Mouse (Mus musculus): ENCODE results near the gene Cltb. TPM values are rescaled to one million over a fixed set of nuclear protein-coding genes. Genes with fewer than 3 reads are reported as not detected.

Gene Cltb
- total RNA-seq, 2 experiments from 2014 or later = 69.3 to 72.2 TPM

DNA sequence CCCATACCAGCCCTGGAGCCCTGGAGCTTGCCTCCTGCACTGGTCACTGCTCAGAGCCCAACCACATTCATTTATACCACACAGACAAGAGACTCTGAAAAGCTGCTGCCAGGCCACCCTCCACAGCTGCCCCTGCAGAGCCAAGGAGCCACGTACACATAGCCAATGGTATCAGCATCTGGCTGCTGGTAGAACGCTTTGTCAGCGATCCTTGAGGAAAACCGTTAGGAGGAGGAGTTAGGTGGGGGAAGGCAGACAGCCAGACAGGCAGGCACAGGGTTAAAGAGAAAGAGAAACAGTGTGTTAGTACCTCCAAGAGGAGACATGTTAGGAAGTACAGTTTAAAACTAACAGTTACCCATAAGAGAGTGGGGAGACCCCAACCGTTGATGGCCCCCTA, 14.3 kb downstream of the Cltb start:
- DNase-seq (ENCODE audit: low spot score in 2 of 2) = no peak

DNA sequence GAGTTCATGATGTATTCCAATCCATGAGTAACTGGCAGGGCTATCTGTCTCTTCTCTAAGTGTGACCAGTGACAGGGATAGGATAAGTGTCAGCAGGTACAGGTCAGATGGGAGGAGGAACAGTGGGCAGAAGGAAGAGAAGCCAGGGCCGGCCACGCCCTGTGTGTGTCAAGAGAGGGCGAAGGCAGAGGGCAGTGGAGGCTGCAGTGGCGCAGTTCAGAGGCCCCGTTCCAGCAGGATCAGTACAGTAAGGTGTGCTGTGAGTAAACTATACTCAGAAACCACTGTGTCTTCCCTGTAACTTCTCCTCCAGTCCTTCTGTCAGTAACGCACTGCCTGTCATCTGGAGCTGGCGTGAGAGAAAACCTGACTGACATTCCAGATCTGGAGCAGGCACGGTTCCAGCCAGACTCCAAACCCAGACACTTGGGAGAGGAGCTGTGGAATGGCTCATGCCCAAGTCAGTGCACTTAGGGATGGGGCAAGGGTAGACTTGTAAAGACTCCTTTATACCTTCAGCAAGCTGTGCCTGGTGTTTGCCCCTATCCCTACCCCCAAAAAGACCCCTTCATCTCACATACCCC, 14.9 kb downstream of the Cltb start:
- DNase-seq (ENCODE audit: low spot score in 2 of 2) = no peak

DNA sequence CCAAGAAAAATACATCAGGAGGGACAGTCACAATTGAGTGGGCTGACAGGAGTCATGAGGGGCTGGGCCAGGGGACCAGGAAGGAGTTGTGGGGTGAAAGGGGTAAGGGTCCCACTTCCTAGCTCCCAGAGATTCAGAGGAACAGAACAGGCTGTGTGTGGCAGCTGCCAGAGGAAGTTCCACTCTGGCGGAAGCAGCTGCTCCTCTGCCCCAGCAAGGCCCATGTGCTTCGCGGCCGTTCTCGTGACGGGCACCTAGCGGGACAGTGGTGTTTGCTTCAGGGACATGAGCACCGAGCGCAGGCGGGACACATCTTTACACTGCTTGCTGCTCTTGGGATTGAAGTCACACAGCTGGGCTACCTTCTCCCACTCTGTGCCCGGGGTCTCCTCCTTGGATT, 17.5 kb downstream of the Cltb start:
- no peak for DNase-seq (ENCODE audit: low spot score in 2 of 2)

DNA sequence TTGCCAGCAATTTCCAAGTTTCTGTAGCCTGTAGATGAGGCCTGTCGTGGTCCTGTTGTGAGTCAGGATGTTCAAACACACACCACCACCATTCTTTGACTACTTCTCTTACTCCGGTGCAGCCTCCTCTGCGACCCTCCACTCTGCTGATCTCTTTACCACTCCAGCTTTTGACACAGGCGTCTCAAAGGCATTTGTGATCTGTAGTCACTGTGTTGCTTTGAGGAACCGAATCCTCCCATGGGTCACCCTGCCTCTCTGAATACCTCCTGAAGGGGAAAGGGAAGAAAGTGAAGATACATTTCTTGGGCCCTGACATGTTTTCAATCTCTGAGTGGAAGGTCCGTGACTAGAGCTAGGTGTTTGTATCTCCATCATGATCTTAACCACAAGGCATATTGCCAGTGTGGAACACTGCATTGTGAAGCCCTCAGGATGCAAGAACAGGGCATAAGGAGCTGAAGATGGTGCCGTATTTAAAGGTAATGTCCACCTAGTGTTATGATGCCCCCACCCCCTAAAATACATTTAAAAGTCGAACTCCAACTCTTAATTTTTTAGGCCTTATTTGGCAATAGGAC, 19.3 kb downstream of the Cltb start:
- DNase-seq (ENCODE audit: low spot score in 2 of 2) = no peak

DNA sequence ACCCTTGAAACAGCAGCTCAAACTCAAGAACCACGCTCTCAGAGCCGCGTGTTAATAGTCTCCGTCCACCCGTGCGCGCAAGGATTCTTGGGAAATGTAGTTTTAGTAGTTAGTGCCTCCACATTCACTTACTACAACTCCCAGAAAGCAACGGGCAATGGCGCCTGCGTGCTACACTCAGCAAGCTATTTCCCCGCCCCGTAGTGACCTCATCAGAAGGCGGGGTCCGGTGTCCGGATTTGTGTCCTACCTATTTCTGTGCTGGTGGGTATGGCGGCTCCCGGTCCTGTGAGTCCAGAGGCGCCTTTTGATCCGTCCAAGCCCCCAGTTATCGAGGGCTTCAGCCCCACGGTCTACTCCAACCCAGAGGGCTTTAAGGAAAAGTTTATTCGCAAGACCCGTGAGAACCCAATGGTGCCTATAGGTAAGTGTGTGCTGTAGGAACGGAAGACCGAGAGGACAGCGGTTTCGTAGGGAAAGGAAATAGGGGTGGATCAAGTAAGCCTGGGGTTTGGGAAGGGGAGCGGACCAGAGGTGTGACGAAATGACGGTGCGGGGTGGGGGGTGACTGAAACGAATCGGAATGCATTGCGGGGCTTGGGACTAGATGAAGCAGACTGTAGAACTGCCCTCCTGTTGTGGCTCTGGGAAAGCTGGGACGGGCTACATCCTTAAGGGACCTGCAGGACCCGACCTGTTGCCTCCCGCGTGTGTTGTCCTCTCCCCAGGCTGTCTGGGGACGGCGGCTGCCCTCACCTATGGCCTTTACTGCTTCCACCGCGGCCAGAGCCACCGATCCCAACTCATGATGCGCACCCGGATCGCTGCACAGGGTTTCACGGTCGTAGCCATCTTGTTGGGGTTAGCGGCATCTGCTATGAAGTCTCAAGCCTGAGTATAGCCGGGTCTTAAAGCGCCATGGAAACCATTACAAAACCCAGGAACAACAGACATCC, 20.9 kb downstream of the Cltb start, which contains the start of the genes Nop16 and Higd2a:
Gene Nop16, minus strand, starts transcription at position 95 of the 956 bp plus-strand sequence.
Gene Higd2a, plus strand, starts transcription at position 212 of the 956 bp plus-strand sequence.
- DNase-seq (ENCODE audit: low spot score in 2 of 2) = peak; percentile 76 to 94

DNA sequence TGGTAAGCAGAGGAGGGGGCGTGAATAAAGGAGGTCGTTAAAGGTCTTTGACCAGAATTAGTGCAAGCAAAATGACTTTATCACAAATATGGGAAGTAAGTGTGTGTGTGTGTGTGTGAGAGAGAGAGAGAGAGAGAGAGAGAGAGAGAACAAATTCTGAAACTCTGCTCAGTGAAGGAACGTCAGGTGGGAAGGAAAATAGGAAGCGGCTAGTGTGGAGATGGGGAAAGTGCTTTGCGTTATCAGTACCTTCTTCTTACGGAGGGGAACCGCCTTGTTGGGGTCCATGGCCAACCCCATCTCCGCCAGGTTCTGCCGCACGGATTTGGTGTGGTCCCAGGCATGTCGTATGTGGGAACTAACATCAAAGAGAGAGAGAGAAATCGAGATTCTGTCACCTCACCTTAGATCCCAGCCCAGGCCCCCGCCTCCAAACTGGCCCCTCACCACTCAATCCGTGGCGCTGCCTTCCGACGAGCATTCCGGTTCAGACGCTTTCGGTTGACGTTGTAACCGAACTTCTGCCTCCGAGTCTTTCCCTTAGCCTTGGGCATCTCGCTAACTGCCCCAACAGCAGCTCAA, 21.6 kb downstream of the Cltb start:
- DNase-seq (ENCODE audit: low spot score in 2 of 2) = no peak

DNA sequence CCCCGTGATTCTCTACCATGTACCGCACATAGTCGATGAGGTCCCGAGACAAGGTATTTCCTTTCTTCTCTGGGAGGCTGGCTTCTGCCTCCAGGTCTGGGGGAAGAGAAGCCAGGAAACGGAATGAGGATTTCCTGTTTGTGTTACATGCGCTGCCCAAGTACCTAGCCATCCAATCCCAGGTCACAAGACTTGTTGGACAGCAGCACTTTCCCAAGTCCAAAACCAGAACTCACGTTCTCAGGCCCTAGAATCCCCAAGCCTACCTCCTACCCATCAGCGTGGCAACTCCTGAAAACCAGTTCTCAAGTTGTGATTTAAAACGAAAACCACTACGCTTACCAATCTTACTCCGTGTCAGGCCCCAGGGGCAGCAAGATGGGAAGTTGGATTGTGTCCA, 25.3 kb downstream of the Cltb start:
- DNase-seq (ENCODE audit: low spot score in 2 of 2) = no peak

DNA sequence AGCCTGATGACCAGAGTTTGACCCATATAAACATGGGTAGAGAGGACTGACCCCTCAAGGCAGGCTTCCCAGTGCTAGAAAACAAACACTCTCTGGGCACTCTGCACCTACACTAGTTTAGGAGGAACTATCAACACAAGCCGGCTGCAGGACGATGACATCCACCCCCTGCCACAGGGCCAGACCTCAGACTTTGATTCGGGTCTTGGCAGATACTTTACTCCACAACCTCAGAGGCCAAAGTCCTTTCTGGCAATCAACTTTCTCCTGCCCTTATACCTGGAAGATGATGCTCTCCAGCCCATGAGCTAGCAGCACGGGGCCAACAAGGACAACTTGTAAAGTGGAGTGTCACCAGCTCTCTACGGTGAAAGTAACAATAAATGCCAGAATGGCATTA, 28.3 kb downstream of the Cltb start:
- DNase-seq (ENCODE audit: low spot score in 2 of 2) = no peak

DNA sequence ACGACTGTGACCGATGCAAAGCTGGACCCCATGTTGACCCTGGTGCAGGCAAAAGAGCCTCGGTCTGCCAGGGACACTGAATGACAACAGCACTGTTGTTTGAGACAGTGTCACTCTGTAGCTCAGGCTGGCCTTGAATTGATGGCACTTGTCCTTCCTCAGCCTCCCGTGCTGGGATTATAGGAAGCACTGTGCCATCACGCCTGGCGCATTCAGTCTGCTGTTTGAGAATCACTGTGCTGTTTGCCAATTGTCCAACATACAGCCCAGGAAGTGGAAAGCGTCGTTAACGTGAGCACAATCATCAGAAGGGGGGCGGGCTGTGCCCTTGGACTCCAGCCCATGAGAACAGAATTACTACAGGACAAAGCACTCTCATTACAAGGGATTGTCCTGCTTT, 29.0 kb downstream of the Cltb start:
- no peak for DNase-seq (ENCODE audit: low spot score in 2 of 2)

DNA sequence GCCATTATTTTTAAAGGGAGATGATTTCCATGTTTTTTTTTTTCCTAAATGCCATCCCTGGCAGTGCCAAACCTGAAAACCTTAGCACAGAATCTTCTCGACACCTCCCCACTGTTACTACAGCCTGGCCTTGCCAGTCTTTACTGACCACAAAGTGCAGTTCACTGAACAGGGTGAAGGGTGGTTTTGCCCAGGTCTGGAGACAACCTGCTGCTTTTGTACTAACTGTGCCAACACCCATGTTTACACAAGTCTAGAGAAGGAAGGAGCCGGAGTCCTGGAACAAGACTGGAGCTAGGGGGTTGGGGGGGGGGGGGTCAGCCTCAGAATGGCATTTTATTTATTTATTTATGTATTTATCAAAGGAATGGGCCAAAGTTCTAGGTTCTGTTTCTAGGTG, 29.8 kb downstream of the Cltb start:
- DNase-seq (ENCODE audit: low spot score in 2 of 2) = no peak

DNA sequence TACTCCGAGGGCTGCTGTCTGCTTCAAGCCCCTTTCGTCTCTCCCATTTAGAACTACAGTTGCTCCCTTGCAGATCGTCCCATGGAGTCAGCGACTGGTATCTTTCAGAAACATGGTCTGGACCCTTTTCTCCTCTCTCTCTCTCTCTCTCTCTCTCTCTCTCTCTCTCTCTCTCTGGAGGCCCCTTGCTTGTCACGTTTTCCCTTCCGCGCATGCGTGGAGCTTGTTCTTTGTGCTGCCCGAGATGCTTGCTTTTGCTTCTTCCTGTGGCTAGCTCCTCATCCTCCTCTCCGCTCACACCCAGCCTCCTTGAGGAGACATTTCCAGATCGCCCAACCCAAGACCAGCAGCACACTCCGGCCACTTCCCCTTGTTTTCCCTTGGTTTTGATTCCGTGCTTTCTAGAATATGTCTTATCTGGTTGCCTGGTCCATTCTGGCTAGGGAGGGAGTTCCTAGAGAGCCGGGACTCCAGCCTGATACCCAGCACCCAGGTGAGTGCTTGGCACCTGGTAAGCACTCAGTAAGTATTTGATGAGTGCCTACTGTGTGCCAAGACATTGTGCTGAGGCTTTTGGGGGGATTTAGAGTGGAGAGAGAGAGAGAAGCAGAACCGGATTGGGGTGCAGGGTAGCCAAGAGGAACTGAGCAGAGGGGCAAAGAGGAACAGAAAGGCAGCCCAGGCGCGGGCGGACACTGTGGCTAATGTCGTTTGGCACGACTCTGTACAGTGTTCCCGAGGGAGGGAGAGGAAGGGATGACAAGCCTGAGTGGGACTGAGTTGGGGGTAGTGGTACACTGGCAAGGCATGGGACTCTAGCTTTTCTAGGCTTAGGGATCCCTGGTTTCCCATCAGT, 33.3 kb downstream of the Cltb start:
- DNase-seq (ENCODE audit: low spot score in 2 of 2) = no peak

DNA sequence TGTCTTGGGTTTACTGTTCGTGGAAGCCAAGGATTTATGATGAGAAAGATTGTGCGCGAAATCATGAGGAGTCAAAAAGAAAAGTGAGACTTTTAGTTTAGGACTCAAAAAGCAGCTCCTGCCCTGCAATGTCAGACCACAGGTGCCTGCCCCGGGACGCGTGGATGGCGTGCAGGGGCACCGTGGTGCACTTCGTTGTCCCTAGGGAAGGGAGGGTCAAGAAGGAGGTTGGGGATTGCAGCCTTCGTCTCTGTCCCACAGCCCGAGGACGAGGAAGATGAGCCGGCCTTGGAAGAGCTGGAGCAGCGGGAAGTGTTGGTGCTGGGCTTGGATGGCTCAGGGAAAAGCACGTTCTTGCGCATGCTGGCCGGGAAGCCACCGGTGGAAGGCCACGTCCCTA, 35.7 kb downstream of the Cltb start:
- DNase-seq (ENCODE audit: low spot score in 2 of 2) = no peak

DNA sequence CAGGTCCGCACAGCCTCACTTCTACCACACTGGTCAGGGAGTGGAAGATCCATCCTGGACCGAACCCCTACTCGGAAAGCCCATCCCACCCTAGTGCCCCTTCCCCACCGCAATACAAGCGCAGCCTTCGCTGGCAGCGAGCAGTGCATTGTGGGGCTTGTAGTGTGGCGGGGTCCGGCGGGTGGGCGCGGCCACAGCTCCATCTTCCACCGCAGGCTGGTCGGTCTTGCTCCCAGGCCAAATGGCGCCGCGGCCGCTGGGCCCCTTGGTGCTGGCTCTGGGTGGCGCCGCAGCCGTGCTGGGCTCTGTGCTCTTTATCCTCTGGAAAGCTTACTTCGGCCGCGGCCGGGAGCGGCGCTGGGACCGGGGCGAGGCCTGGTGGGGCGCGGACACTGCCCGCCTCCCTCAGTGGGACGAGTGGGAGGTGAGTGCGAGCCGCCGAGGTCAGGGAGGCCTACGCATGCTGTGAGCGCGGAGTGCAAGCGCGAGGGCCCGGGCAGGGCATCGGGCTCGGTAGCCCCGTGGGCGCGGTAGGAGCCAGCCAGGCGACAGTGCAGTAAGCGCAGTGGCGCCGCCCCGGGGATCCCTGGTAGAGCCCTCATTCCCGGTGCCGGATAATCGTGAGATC, 36.2 kb downstream of the Cltb start, which contains the start of gene Arl10:
Gene Arl10, plus strand, starts transcription at position 162 of the 628 bp plus-strand sequence.
- peak; percentile 59 to 61 for DNase-seq (ENCODE audit: low spot score in 2 of 2)

DNA sequence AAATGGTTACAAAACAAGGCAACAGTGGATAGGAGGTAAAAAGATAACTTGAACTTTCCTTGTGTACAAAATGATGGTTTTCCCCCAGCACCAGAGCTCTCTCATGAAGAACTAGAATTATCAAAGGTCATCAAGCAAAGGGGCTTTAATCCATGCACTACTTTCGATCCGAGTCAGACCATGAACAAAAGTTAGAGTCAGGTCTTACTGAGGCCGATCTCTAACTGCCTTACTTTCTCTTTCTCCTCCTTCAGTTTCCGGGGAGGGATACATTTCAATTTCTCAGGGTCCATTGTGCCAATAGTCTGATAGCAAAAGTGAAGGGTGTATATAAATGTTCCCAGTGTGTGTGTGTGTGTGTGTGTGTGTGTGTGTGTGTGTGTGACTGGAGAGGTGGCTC, 38.5 kb downstream of the Cltb start:
- no peak for DNase-seq (ENCODE audit: low spot score in 2 of 2)

DNA sequence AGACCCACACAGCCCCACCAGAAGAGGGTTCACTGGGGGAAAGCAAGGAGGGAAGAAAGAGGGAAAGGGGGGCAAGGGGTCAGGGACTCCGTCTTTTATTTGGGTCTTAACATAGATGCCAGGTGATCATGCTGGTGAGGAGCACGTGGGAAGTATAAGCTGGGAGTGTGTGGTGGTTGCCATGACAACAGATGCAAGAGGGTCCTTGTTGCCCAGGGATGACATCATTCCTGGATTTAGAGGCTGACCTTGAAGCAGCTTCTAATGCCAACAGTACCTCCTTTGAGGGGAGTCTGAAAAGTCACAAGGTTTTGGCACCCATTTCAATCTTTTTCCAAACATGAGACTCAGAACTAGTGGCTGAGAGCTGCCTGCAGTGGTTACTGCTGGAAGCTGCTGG, 39.5 kb downstream of the Cltb start:
- no peak for DNase-seq (ENCODE audit: low spot score in 2 of 2)

DNA sequence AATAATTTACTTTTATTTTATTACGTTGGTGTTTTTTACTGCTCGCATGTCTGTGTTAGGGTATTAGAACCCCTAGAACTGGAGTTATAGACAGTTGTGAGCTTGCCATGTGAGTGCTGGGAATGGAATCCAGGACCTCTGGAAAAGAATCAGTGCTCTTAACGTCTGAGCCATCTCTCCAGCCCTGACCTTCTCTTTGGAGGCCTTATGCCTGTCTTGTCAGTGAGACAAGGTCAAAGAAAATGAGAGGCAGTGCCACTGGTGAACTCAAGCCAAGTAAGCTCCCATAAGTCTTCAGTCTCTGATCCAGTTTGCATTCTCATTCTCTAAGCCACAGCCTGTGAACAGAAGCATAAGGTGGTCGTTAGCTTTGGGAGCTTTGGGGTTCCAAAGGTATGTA, 40.4 kb downstream of the Cltb start:
- no peak for DNase-seq (ENCODE audit: low spot score in 2 of 2)

DNA sequence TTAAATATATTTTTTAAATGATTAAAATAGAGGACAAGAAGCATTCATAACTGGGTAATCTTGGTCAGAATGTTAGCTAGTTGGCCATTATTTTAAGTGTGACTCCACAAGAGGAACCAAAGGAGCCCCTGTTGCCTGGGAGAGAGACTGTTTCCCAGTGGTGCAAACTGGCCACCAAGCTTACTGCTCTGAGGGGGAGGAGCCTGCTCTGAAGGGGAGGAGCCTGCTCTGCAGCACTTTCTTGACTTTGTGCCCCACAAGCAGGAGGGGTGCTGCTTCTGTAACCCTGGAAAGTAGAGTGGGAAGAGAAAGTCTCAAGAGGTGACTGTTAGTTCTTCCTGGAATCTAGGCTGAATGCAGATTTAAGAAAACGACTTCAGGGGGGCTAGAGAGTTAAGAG, 41.9 kb downstream of the Cltb start:
- no peak for DNase-seq (ENCODE audit: low spot score in 2 of 2)

DNA sequence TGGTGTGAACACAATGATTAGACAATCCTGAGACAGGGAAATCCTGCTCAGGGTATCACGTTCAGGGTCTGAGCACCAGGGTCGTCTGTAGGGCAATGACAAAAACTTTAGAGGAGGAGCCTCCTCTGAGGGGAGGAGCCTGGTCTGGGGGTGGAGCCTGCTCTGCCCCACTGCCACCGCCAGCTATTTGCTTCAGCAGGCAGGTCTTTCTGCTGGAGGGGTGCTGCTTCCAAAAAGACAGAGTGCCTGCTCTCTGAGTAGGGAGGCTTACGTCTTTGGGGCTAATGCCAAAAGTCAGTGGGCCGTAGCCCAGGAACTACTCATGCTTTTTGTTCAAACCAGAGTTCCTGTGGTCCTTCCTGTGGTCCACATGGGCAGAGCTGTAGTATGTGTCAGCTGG, 42.8 kb downstream of the Cltb start:
- DNase-seq (ENCODE audit: low spot score in 2 of 2) = no peak

DNA sequence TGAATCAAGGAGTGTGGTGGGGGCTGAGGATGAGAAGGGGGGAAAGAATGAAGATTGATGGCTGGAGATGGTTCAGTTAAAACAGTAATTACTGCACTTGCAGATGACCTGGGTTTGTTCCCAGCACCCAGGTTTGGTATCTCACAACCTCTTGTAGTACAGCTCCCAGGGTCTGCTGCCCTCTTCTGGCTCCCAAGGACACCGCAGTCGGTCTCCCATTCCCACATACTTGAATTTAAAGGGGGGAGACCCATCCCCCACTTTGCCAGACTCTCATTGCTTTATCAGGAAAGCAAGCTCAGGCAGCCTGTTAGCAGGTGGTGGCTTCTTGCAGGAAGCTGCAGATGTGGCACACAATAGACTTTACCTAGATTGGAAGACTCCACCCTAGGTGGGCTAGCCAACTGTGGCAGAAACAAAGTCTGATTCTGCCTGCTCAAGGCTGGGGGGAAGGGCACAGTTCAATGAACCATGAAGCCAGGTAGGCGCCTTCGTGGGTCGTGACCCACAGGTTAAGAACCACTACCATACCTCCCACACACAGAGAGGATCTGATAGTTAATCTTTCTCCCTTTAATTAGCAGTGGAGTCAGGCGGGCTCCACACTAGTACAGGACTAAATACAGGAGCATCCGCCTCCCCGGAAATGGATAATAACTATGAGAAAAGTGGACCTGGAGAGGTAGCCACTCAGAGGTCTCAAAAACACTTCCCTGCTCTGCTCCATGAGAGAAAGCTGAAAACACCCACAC, 45.4 kb downstream of the Cltb start:
- no peak for DNase-seq (ENCODE audit: low spot score in 2 of 2)

DNA sequence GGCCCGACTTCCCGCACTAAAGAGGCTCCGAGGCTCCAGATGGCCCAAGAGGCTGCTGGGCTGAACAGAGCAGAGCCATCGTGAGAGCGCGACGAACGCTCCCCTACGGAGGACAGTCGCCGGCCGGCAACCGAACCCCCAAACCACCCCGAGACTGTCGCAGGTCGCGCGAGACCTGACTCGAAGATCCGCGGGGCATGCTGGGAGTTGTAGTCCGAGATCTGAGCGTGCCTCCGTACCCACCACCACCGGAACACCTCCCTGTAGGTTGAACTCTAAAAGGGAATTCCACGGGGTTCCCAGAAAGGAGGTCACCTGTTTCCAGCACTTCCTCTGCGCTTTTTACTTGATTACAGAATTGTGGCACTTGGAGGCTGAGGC, 46.0 kb downstream of the Cltb start, which contains the start of gene 4833439L19Rik:
Gene 4833439L19Rik, minus strand, starts transcription at position 235 of the 381 bp plus-strand sequence.
- peak; percentile 78 to 79 for DNase-seq (ENCODE audit: low spot score in 2 of 2)
